Mouse (Mus musculus) liver, postnatal 0 days (tissue): ENCODE results near the gene a. TPM values are rescaled to one million over a fixed set of nuclear protein-coding genes. Genes with fewer than 3 reads are reported as not detected.
A peak's percentile ranks its signal among the peaks of the same experiment; 100 is the strongest.

Experiments used
- ATAC-seq: fragments of 200-750 bp; cut with Nextera tagmentation; 2 replicates; pipeline ENCODE4 v1.8.0; 2017; ENCODE audit warnings: mild to moderate bottlenecking, moderate library complexity
- DNase-seq: peaks from one replicate; pipeline ENCODE4 v3.0.0-alpha.2; 2016
- H3K27ac ChIP-seq: fragments of 300-500 bp; sonication (generic); 2 replicates; pipeline ENCODE4 v1.5.1; 2014; ENCODE audit warnings: antibody characterized with exemption, moderate library complexity, mild to moderate bottlenecking, low read depth
- H3K27me3 ChIP-seq: fragments of 300-500 bp; sonication (generic); 2 replicates; pipeline ENCODE4 v1.6.1; 2014; ENCODE audit warnings: low read length, control low read depth, mixed read lengths; ENCODE audit not compliant: insufficient read depth
- H3K36me3 ChIP-seq: fragments of 300-500 bp; sonication (generic); replicated peaks from 2 replicates; pipeline ENCODE4 v1.6.1; 2014; ENCODE audit warnings: mild to moderate bottlenecking, control low read depth, low read length, moderate library complexity, mixed read lengths; ENCODE audit not compliant: insufficient read depth
- H3K4me1 ChIP-seq: fragments of 300-500 bp; sonication (generic); 2 replicates; pipeline ENCODE4 v1.6.1; 2014; ENCODE audit warnings: antibody characterized with exemption, mild to moderate bottlenecking, control low read depth; ENCODE audit not compliant: insufficient read depth
- H3K4me2 ChIP-seq: fragments of 300-500 bp; sonication (generic); 2 replicates; pipeline ENCODE4 v1.6.1; 2014; ENCODE audit warnings: low read depth, mild to moderate bottlenecking, low read length, moderate library complexity, mixed read lengths
- H3K4me3 ChIP-seq: fragments of 300-500 bp; sonication (generic); 2 replicates; pipeline ENCODE4 v1.5.1; 2014; ENCODE audit warnings: low read depth, low read length
- H3K9ac ChIP-seq: fragments of 300-500 bp; sonication (generic); replicated peaks from 2 replicates; pipeline ENCODE4 v1.6.1; 2014; ENCODE audit warnings: mild to moderate bottlenecking, moderate library complexity
- H3K9me3 ChIP-seq: fragments of 300-500 bp; sonication (generic); 2 replicates; pipeline ENCODE4 v1.6.1; 2016; ENCODE audit warnings: mild to moderate bottlenecking, control low read depth, low read length, mixed read lengths
- CTCF ChIP-seq: sonication (generic); IDR thresholded peaks from 2 replicates; pipeline ENCODE4 v1.5.1; 2016; ENCODE audit warnings: antibody characterized with exemption, low read depth
- EP300 ChIP-seq: IDR thresholded peaks from 2 replicates; pipeline ENCODE4 v1.6.1; 2016; ENCODE audit warnings: antibody characterized with exemption, low read depth, mild to moderate bottlenecking
- WGBS: fragments of 180-500 bp; shearing (Covaris S2); extraction: QIAGEN DNeasy Blood & Tissue Kit; methylation state at CpG from one replicate; pipeline ENCODE4 v1.1.7; 2014; ENCODE audit not compliant: insufficient replicate concordance; 5-methylcytosine and 5-hydroxymethylcytosine counted together
- polyA plus RNA-seq: library from polyadenylated mRNA; unstranded; fragments of >200 nt; fragmentation: Nextera tagmentation; extraction: Ambion mirVana; gene quantifications from 2 replicates; pipeline ENCODE4 v1.2.1, GENCODE M21; 2015

The a gene
- polyA plus RNA-seq, 1 experiment from 2014 or later: not detected

GRCm38 (mm10) chr2:155099994-155100795 is 309.0 kb downstream of the a start:
- peak overlapping the region; percentile 66; the same call in 1 of the 2 replicates for H3K27ac ChIP-seq
- no peak overlapping the region for H3K9ac ChIP-seq
- ATAC-seq: no peak; the same call in 1 of the 2 replicates
- 76% methylated on average over 13 of the region's 14 CpGs for whole genome bisulfite sequencing
- H3K27me3 ChIP-seq: no peaks in the 10 kb centered on the region
- no peak for TF ChIP-seq CTCF
- TF ChIP-seq EP300: no peak
- peaks cover 14% of the 10 kb centered on the region for H3K4me1 ChIP-seq
- H3K4me2 ChIP-seq: no peak overlapping the region
- H3K36me3 ChIP-seq: no peaks in the 10 kb centered on the region
- H3K9me3 ChIP-seq: no peaks in the 10 kb centered on the region
- no peak overlapping the region for H3K4me3 ChIP-seq
- DNase-seq: no peak

Other genes starting within 250 kb of the a start
- gene 1700003F12Rik, start 244.3 kb upstream of the a start, polyA plus RNA-seq: 3.1 and 3.8 TPM in 2 replicates
- 0.07 TPM in 1 of 2 replicates, not detected in the other for gene Actl10, start 239.6 kb upstream of the a start, polyA plus RNA-seq
- gene Necab3, start 232.5 kb upstream of the a start, polyA plus RNA-seq: 0.13 and 0.19 TPM in 2 replicates
- 7.3 and 7.4 TPM in 2 replicates for gene E2f1, start 221.5 kb upstream of the a start, polyA plus RNA-seq
- 64.2 and 68.5 TPM in 2 replicates for gene Pxmp4, start 187.7 kb upstream of the a start, polyA plus RNA-seq
- 0.75 and 0.85 TPM in 2 replicates for gene Zfp341, start 178.1 kb upstream of the a start, polyA plus RNA-seq
- gene 4930519P11Rik, start 178.0 kb upstream of the a start, polyA plus RNA-seq: 0.40 and 0.45 TPM in 2 replicates
- 11.9 and 13.1 TPM in 2 replicates for gene Chmp4b, start 139.7 kb upstream of the a start, polyA plus RNA-seq
- not detected in 2 replicates for gene Gm14214, start 21.4 kb upstream of the a start, polyA plus RNA-seq
- 10.0 and 12.1 TPM in 2 replicates for gene Raly, start 306 bp upstream of the a start, polyA plus RNA-seq
- 57.9 and 60.8 TPM in 2 replicates for gene Eif2s2, start 101.5 kb downstream of the a start, polyA plus RNA-seq
- gene Gm14226, start 226.9 kb downstream of the a start, polyA plus RNA-seq: 0.78 and 1.0 TPM in 2 replicates